Mouse (Mus musculus) left cerebral cortex, adult 18-20 months (tissue): ENCODE data around the gene Tsen34. TPM values are rescaled to one million over a fixed set of nuclear protein-coding genes. Genes with fewer than 3 reads are reported as not detected.
A peak's percentile ranks its signal among the peaks of the same experiment; 100 is the strongest.

Experiments used
- DNase-seq, 2 experiments: peaks; one replicate each; pipeline ENCODE4 v3.0.0; 2021 to 2022; ENCODE audit warnings: low spot score in 2 of 2, mixed read lengths in 1 of 2
- long read RNA-seq, 2 experiments: library from polyadenylated mRNA; stranded (forward); transcript quantifications; one replicate each; pipeline ENCODE4 v2.0.0; 2021
- total RNA-seq, 2 experiments: library from RNA; stranded (reverse); gene quantifications; 2 replicates each; pipeline ENCODE4 v1.2.3; 2021

The Tsen34 gene
- total RNA-seq = 10 to 100 TPM; 78.5 to 90.0 TPM
- long read RNA-seq, experiment 1, transcript Tsen34-204 (5 exons, 1,779 nt) = major isoform, 68 of 148 reads
- long read RNA-seq, experiment 1, transcript Tsen34-202 (4 exons, 1,319 nt) = minor isoform, 35 of 148 reads
- long read RNA-seq, experiment 1, partial matches to known transcripts = 3 of 148 reads
- long read RNA-seq, experiment 1, other reads (novel, unspliced or antisense) = 42 of 148 reads
- long read RNA-seq, experiment 2, transcript Tsen34-202 (4 exons, 1,319 nt) = minor isoform, 27 of 120 reads
- long read RNA-seq, experiment 2, transcript Tsen34-204 (5 exons, 1,779 nt) = major isoform, 56 of 120 reads
- long read RNA-seq, experiment 2, partial matches to known transcripts = 5 of 120 reads
- long read RNA-seq, experiment 2, other reads (novel, unspliced or antisense) = 32 of 120 reads

- no peak for DNase-seq
Observed at GRCm38 (mm10) chr7:3692382-3692986, at the start of gene Tsen34. Gene Tsen34, plus strand, starts transcription at chr7:3692863.

- DNase-seq = no peak
Observed at GRCm38 (mm10) chr7:3643412-3643811, 49.3 kb upstream of the Tsen34 start.

- DNase-seq = no peak
Observed at GRCm38 (mm10) chr7:3643843-3644242, 48.8 kb upstream of the Tsen34 start.

- no peak for DNase-seq
Observed at GRCm38 (mm10) chr7:3644348-3644671, 48.4 kb upstream of the Tsen34 start.

- DNase-seq = peak; percentile 95 to 98
Observed at GRCm38 (mm10) chr7:3644672-3645487, 47.8 kb upstream of the Tsen34 start, which contains the start of gene Cnot3. Gene Cnot3, plus strand, starts transcription at chr7:3645268.

GRCm38 (mm10) chr7:3645488-3646025, 47.1 kb upstream of the Tsen34 start:
- peak in 1 of 2 experiments; percentile 30 for DNase-seq

GRCm38 (mm10) chr7:3646188-3646587, 46.5 kb upstream of the Tsen34 start:
- DNase-seq = no peak

- no peak for DNase-seq
Observed at GRCm38 (mm10) chr7:3646641-3647040, 46.0 kb upstream of the Tsen34 start.

- DNase-seq = no peak
Observed at GRCm38 (mm10) chr7:3656966-3657365, 35.7 kb upstream of the Tsen34 start.

GRCm38 (mm10) chr7:3658578-3658977, 34.1 kb upstream of the Tsen34 start:
- no peak for DNase-seq

GRCm38 (mm10) chr7:3664524-3665214, 28.0 kb upstream of the Tsen34 start:
- no peak for DNase-seq

GRCm38 (mm10) chr7:3665215-3666114, 27.2 kb upstream of the Tsen34 start, which contains the start of gene Leng1:
Gene Leng1, minus strand, starts transcription at chr7:3665840.
- DNase-seq = peak; percentile 96 to 97

- no peak for DNase-seq
Observed at GRCm38 (mm10) chr7:3666921-3667391, 25.7 kb upstream of the Tsen34 start.

GRCm38 (mm10) chr7:3674507-3675227, 18.0 kb upstream of the Tsen34 start:
- peak; percentile 82 to 90 for DNase-seq

- DNase-seq = no peak
Observed at GRCm38 (mm10) chr7:3675228-3675548, 17.5 kb upstream of the Tsen34 start.

GRCm38 (mm10) chr7:3676371-3676770, 16.3 kb upstream of the Tsen34 start:
- DNase-seq = no peak

GRCm38 (mm10) chr7:3677342-3677741, 15.3 kb upstream of the Tsen34 start, which contains the start of gene Tmc4:
Gene Tmc4, minus strand, starts transcription at chr7:3677553.
- DNase-seq = no peak

- DNase-seq = no peak
Observed at GRCm38 (mm10) chr7:3683908-3684550, 8.6 kb upstream of the Tsen34 start.

GRCm38 (mm10) chr7:3684698-3685097, 8.0 kb upstream of the Tsen34 start:
- DNase-seq = no peak
